Mouse (Mus musculus) gastrocnemius, postnatal 10 days (tissue): Measurements from ENCODE around the gene Map3k5. TPM values are rescaled to one million over a fixed set of nuclear protein-coding genes. Genes with fewer than 3 reads are reported as not detected.

Experiments used
- DNase-seq: peaks from one replicate; pipeline ENCODE4 v3.0.0; 2021; ENCODE audit warnings: mixed read lengths
- total RNA-seq, 2 experiments: library from RNA; stranded (reverse); gene quantifications; 2 replicates each; pipeline ENCODE4 v1.2.3; 2021

Map3k5 gene
- total RNA-seq, 2 experiments from 2014 or later, result 9.5 to 10.3 TPM

GRCm38 (mm10) chr10:20006333-20007093 lies 72.2 kb downstream of the Map3k5 start:
- no peak for DNase-seq

- DNase-seq, result no peak
Measured at GRCm38 (mm10) chr10:20009310-20009709, 75.0 kb downstream of the Map3k5 start.

GRCm38 (mm10) chr10:20010018-20010417 lies 75.7 kb downstream of the Map3k5 start:
- no peak for DNase-seq

- no peak for DNase-seq
Measured at GRCm38 (mm10) chr10:20018406-20018805, 84.1 kb downstream of the Map3k5 start.

- no peak for DNase-seq
Measured at GRCm38 (mm10) chr10:20018806-20019205, 84.5 kb downstream of the Map3k5 start.

- no peak for DNase-seq
Measured at GRCm38 (mm10) chr10:20021256-20021655, 87.0 kb downstream of the Map3k5 start.

GRCm38 (mm10) chr10:20021670-20022468 lies 87.6 kb downstream of the Map3k5 start:
- no peak for DNase-seq

- DNase-seq, result no peak
Measured at GRCm38 (mm10) chr10:20022608-20023340, 88.5 kb downstream of the Map3k5 start.

- DNase-seq, result no peak
Measured at GRCm38 (mm10) chr10:20023524-20023923, 89.3 kb downstream of the Map3k5 start.

- no peak for DNase-seq
Measured at GRCm38 (mm10) chr10:20024891-20025290, 90.6 kb downstream of the Map3k5 start.

GRCm38 (mm10) chr10:20025781-20026520 lies 91.7 kb downstream of the Map3k5 start:
- no peak for DNase-seq

GRCm38 (mm10) chr10:20030703-20031102 lies 96.4 kb downstream of the Map3k5 start:
- DNase-seq, result no peak

- DNase-seq, result peak; percentile 69
Measured at GRCm38 (mm10) chr10:20031936-20032335, 97.7 kb downstream of the Map3k5 start.

- no peak for DNase-seq
Measured at GRCm38 (mm10) chr10:20036375-20036774, 102.1 kb downstream of the Map3k5 start.

- DNase-seq, result no peak
Measured at GRCm38 (mm10) chr10:20036846-20037245, 102.6 kb downstream of the Map3k5 start.

- no peak for DNase-seq
Measured at GRCm38 (mm10) chr10:20039531-20039930, 105.3 kb downstream of the Map3k5 start.

- DNase-seq, result peak; percentile 27
Measured at GRCm38 (mm10) chr10:20040116-20040515, 105.8 kb downstream of the Map3k5 start.

GRCm38 (mm10) chr10:20040677-20041076 lies 106.4 kb downstream of the Map3k5 start:
- no peak for DNase-seq

GRCm38 (mm10) chr10:20042081-20042480 lies 107.8 kb downstream of the Map3k5 start:
- DNase-seq, result no peak

GRCm38 (mm10) chr10:20044051-20044450 lies 109.8 kb downstream of the Map3k5 start:
- DNase-seq, result no peak

GRCm38 (mm10) chr10:20045733-20046495 lies 111.6 kb downstream of the Map3k5 start:
- DNase-seq, result no peak
